Mouse (Mus musculus) heart, embryonic 10.5 days (tissue): ENCODE results near the gene Arl15. TPM values are rescaled to one million over a fixed set of nuclear protein-coding genes. Genes with fewer than 3 reads are reported as not detected.
A peak's percentile ranks its signal among the peaks of the same experiment; 100 is the strongest.

Source experiments
- DNase-seq: peaks from one replicate; pipeline ENCODE4 v3.0.0-alpha.2; 2017; ENCODE audit warnings: low spot score
- H3K27ac ChIP-seq: fragments of 300-500 bp; sonication (generic); 2 replicates; pipeline ENCODE4 v1.5.1; 2016; ENCODE audit warnings: mild to moderate bottlenecking
- H3K27me3 ChIP-seq: fragments of 300-500 bp; sonication (generic); 2 replicates; pipeline ENCODE4 v1.6.1; 2016; ENCODE audit warnings: mild to moderate bottlenecking; ENCODE audit not compliant: poor library complexity, insufficient read depth, severe bottlenecking
- H3K36me3 ChIP-seq: fragments of 300-500 bp; sonication (generic); 2 replicates; pipeline ENCODE4 v1.6.1; 2016; ENCODE audit warnings: mild to moderate bottlenecking, moderate library complexity
- H3K4me1 ChIP-seq: fragments of 300-500 bp; sonication (generic); 2 replicates; pipeline ENCODE4 v1.6.1; 2016; ENCODE audit warnings: mild to moderate bottlenecking
- H3K4me3 ChIP-seq: fragments of 300-500 bp; sonication (generic); 2 replicates; pipeline ENCODE4 v1.5.1; 2016; ENCODE audit warnings: mild to moderate bottlenecking, moderate library complexity
- H3K9me3 ChIP-seq: fragments of 300-500 bp; sonication (generic); 2 replicates; pipeline ENCODE4 v1.6.1; 2016; ENCODE audit warnings: mild to moderate bottlenecking, moderate library complexity
- WGBS: fragments of 180-500 bp; shearing (Covaris S2); methylation state at CpG from one replicate; pipeline ENCODE4 v1.1.7; 2016; 5-methylcytosine and 5-hydroxymethylcytosine counted together
- polyA plus RNA-seq: library from polyadenylated mRNA; unstranded; fragments of >200 nt; fragmentation: Nextera tagmentation; extraction: Ambion mirVana; gene quantifications from 2 replicates; pipeline ENCODE4 v1.2.1, GENCODE M21; 2016

Arl15 gene
- polyA plus RNA-seq, 1 experiment from 2014 or later: 8.9 TPM

DNA sequence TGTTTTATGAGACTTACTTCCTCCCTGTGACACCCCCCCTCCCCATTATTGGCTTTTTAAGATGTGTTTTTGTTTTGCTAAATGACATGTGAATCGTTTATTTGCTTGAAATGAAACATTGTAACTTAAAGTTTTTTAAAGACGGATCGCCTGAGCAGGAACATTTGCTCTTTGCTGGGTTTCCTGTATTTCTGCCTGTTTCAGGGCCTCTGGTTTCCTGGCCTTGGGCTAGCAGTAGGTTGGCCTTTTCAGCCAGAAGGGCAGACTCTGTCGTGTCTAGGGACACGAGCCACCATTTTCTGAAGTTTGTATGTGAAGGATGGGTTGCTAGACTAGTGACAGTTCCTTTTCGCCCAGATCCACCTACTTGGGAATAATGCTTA lies 18.3 kb downstream of the Arl15 start:
- Histone ChIP-seq H3K4me1 (peaks cover 32% of the 10 kb centered on the region), H3K27ac (0 out of 2 replicates have a peak overlapping the region, but pooled peaks have one; percentile 47), H3K36me3 (no peaks in the 10 kb centered on the region), H3K27me3 (no peaks in the 10 kb centered on the region), H3K4me3 (no peak overlapping the region), H3K9me3 (no peaks in the 10 kb centered on the region)
- WGBS: 60% methylated on average over 6 of the region's 6 CpGs
- no peak for DNase-seq

DNA sequence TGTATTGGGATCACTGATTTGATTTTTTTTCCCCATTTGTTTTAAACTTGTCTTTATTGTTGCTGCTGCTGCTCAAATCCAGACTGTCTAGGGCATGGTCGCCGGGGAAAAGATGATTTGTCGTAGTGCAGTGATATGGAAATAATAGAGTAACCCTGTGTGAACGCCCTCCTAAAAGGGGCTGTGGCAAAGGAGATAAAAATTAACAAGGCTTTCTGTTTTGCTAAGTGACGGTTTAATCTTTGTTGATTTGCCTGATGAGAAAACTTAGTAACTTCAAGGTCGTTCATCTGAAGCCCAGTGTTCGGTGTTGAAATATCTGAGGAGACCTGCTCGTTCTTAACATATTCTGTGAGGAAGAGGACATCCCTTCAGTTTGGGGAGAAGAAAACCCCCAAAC lies 19.8 kb downstream of the Arl15 start:
- no peak overlapping the region for H3K4me3 ChIP-seq
- H3K27me3 ChIP-seq: no peaks in the 10 kb centered on the region
- no peak overlapping the region for H3K27ac ChIP-seq
- no peak for DNase-seq
- no peaks in the 10 kb centered on the region for H3K9me3 ChIP-seq
- no peaks in the 10 kb centered on the region for H3K36me3 ChIP-seq
- peaks cover 32% of the 10 kb centered on the region for H3K4me1 ChIP-seq
- 53% methylated on average over 8 of the region's 8 CpGs for WGBS

DNA sequence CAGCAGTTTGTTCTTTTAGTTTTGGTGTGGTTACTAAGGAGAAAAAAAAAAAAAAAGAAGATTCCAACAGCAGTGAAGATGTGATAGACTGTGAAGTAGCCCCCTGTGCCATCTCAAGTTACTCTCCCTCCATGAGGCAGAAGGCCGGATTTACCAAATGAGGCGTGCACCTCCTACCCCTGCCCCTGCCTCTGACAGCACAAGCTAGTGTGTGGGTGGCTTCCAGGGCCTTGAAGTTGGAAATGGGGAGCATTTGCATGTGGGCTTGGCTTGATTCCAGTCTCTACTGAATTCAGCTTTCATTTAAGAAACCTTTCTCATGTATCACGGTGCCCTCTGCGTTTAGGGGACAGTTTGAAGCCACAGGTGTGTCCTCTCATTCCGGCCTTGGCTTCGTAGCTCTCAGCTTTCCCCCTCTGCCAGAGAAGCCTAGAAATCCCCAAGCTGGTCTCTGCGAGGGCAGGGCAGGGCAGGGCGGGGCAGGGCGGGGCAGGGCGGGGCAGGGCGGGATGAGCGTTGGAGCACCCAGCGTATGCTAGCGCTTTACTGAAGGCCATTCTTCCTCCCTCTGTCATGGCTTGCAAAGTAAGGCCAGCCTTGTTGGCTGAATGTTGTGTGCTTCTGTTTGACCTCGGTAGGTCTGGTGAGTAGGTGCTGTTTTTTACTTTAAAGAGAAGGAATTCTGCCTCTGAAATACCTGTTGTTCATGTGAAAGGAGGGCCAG lies 21.6 kb downstream of the Arl15 start:
- Histone ChIP-seq H3K4me1 (peaks cover 29% of the 10 kb centered on the region), H3K4me3 (no peak overlapping the region), H3K27me3 (no peaks in the 10 kb centered on the region), H3K27ac (no peak overlapping the region), H3K9me3 (no peaks in the 10 kb centered on the region), H3K36me3 (no peaks in the 10 kb centered on the region)
- no peak for DNase-seq
- WGBS: 32% methylated on average over 15 of the region's 15 CpGs

DNA sequence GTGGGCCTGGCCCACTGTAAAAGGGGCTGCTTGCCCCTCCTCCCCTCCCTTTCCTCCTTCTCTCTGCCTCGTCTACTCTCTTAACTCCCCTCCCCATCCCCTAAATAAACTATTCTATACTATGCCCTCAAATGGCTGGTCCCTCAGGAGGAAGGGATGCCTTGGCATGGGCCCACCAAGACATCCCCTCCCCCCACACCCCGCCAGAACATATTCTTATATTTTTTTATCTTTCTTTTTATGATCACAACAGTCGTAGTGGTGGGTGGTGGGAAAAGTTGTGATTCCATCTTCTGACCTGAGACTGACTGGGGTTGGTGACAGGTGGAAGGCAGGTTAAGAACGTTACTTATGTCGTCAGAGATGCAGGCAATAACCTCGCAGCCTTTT lies 22.1 kb downstream of the Arl15 start:
- Histone ChIP-seq H3K27ac (no peak overlapping the region), H3K4me1 (peaks cover 29% of the 10 kb centered on the region), H3K9me3 (no peaks in the 10 kb centered on the region), H3K36me3 (no peaks in the 10 kb centered on the region), H3K27me3 (no peaks in the 10 kb centered on the region), H3K4me3 (no peak overlapping the region)
- DNase-seq: no peak
- whole genome bisulfite sequencing: 75% methylated on average over 6 of the region's 6 CpGs

DNA sequence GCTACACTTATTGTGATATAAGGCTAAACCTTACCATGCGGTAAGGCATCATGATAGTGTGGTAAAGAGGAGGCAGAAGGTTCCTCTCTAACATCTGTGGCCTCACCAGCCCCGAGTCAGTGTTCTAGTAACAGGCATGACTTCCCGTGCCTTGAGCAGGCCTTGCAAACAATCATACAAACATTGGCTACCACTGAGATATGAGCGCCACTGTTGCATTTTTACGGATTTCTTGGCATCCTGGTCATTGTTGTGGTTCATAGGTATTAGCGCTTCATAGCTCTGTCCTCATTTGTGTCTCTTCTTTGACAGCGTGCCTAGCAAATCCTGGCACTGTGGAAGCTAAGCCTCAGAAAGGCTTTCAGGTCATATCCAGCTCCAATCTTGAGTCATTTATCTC lies 24.7 kb downstream of the Arl15 start:
- Histone ChIP-seq H3K4me1 (peaks cover 13% of the 10 kb centered on the region), H3K36me3 (no peaks in the 10 kb centered on the region), H3K9me3 (no peaks in the 10 kb centered on the region), H3K27ac (no peak overlapping the region), H3K27me3 (no peaks in the 10 kb centered on the region), H3K4me3 (no peak overlapping the region)
- DNase-seq: no peak
- WGBS: 87% methylated on average over 7 of the region's 7 CpGs

DNA sequence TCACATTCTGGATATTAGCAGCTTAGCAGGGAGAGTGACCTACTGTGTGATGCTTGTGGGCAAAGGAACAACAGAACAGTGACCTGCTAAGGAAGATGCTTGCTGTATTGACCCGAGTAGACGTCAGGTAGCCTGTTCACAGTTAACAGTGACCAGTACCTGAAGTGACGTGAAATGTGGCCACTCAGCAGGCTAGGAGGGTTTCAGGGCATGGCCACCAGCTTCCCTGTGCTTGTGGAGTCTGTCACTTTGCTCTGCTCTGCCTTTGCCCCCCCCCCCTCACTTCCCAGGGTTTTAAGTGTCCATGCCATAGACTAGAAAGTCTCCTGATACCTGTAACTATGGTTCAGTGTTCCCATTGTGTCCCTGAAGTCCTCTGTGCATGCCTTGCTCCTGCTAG lies 25.9 kb downstream of the Arl15 start:
- DNase-seq: no peak
- 78% methylated on average over 3 of the region's 3 CpGs for WGBS
- Histone ChIP-seq H3K9me3 (no peaks in the 10 kb centered on the region), H3K4me3 (no peak overlapping the region), H3K36me3 (no peaks in the 10 kb centered on the region), H3K27me3 (no peaks in the 10 kb centered on the region), H3K4me1 (peaks cover 12% of the 10 kb centered on the region), H3K27ac (no peak overlapping the region)

DNA sequence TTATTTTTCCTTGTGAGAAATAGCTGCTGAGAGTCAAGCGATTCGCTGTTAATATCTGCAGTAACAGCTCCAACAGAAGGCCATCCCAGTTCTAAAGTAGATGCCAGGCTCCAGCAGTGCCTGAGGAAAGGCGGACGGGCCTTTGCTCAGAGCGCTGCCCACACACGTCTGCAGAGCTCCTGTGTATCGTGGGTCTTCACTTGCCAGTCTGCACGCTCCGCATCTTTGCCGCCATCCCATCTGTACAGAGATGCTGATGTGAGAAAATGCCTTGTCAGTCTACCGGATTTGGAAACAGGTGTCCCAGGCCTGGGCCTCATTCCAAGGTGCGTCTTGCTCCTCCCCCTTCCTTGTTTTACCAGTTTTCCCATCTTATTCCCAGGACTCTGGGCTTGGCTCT lies 27.6 kb downstream of the Arl15 start:
- WGBS: 90% methylated on average over 12 of the region's 12 CpGs
- H3K27ac ChIP-seq: no peak overlapping the region
- no peaks in the 10 kb centered on the region for H3K27me3 ChIP-seq

DNA sequence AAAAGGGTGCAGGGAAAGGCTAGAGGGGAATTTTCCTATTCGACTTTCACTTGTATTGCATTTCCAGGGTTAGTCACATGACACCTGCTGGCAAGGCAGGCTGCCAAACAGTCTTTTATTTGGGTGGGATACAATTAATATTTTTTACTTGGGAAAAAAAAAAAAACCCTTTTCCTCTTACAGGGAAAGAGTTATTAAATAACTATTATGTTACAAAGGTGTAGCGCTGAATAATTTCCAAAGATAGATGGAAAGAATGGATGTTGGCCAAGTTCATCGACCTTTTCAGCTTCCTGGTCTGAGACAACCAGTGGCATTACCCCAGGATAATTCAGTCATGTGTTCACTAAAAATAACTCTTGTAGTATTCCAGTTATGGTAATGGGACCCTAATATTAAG lies 29.7 kb downstream of the Arl15 start:
- Histone ChIP-seq H3K27me3 (no peaks in the 10 kb centered on the region), H3K36me3 (no peaks in the 10 kb centered on the region), H3K27ac (no peak overlapping the region), H3K4me1 (peaks cover 4% of the 10 kb centered on the region; the same call in 1 of the 2 replicates), H3K9me3 (no peaks in the 10 kb centered on the region), H3K4me3 (no peak overlapping the region)
- DNase-seq: no peak
- WGBS: 88% methylated on average over 3 of the region's 3 CpGs

More for the DNA sequence above, 27.6 kb downstream of the Arl15 start:
- Histone ChIP-seq H3K9me3 (no peaks in the 10 kb centered on the region), H3K4me1 (0 out of 2 replicates have a peak, but pooled peaks cover under 1% of the 10 kb centered on the region), H3K4me3 (no peak overlapping the region), H3K36me3 (no peaks in the 10 kb centered on the region)
- DNase-seq: no peak

DNA sequence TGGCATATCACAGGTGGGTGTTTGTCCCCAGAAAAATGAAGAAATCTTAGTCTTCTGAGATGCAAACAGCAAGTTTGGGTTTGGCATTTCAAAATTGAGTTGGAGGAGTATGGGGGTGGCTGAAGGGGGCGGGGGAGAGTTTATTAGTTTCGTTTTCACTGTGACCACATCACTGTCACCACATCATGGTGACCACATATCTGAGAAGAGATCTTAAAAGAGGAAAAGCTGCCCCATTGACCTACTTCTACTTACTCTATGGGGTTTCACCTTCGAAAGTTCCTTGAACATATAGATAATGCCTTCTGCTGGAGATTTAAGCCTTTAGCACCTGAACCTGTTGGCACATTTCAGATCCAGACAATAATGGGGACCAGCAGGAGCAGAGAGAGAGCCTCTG lies 34.3 kb downstream of the Arl15 start:
- H3K9me3 ChIP-seq: no peaks in the 10 kb centered on the region
- no peaks in the 10 kb centered on the region for H3K27me3 ChIP-seq
- WGBS: 89% methylated on average over 3 of the region's 3 CpGs

DNA sequence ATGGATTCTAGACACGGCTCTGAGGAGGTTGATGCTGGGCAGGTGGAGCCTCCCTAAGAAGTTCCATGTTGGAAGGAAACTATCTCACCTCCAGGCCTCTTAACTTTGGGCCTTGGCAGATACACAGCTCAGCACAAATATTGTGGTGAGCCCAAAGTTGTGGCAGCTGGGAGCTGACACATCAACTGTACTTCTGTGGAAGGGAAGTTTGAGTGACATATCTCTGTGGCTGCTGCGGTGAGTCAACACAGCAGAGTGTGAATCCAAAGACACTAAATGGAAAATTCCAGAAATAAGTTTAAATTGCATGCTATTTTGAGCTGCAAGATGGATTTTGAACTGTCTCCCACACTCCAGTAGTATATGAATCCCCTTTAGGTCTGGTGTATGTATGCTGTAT lies 34.8 kb downstream of the Arl15 start:
- no peak for DNase-seq
- no peaks in the 10 kb centered on the region for H3K27me3 ChIP-seq
- H3K9me3 ChIP-seq: no peaks in the 10 kb centered on the region
- H3K27ac ChIP-seq: no peak overlapping the region
- 0 out of 2 replicates have a peak, but pooled peaks cover 2% of the 10 kb centered on the region for H3K36me3 ChIP-seq
- WGBS: 68% methylated on average over 2 of the region's 2 CpGs
- peaks cover 10% of the 10 kb centered on the region; the same call in 1 of the 2 replicates for H3K4me1 ChIP-seq
- H3K4me3 ChIP-seq: no peak overlapping the region

More for the DNA sequence above, 34.3 kb downstream of the Arl15 start:
- H3K4me1 ChIP-seq: peaks cover 7% of the 10 kb centered on the region; the same call in 1 of the 2 replicates
- 0 out of 2 replicates have a peak, but pooled peaks cover 2% of the 10 kb centered on the region for H3K36me3 ChIP-seq
- H3K27ac ChIP-seq: no peak overlapping the region
- no peak overlapping the region for H3K4me3 ChIP-seq
- DNase-seq: no peak

DNA sequence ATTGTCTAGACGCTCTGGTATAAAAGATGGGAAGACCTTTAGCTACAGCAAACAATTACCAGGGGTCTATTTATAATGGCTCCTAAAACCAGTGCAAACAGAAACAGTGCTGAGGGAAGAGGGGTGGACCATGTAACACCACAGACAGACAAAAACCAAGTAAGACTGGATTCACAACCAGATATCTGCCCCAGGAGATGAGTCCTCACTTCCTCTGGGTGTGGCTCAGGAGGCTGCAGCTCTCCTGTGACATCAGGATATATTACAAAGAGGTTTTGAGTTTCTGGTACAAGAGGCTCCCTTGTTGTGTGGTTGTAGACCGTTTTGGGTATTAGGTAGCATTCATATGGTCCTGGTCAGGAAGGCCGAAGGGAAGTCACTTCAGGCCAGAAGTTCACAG lies 36.5 kb downstream of the Arl15 start:
- no peaks in the 10 kb centered on the region for H3K27me3 ChIP-seq
- no peaks in the 10 kb centered on the region for H3K9me3 ChIP-seq
- WGBS: 85% methylated on average over 3 of the region's 3 CpGs
- no peak for DNase-seq
- H3K27ac ChIP-seq: no peak overlapping the region
- H3K36me3 ChIP-seq: 0 out of 2 replicates have a peak, but pooled peaks cover 2% of the 10 kb centered on the region
- H3K4me1 ChIP-seq: peaks cover 13% of the 10 kb centered on the region; the same call in 1 of the 2 replicates
- H3K4me3 ChIP-seq: no peak overlapping the region

DNA sequence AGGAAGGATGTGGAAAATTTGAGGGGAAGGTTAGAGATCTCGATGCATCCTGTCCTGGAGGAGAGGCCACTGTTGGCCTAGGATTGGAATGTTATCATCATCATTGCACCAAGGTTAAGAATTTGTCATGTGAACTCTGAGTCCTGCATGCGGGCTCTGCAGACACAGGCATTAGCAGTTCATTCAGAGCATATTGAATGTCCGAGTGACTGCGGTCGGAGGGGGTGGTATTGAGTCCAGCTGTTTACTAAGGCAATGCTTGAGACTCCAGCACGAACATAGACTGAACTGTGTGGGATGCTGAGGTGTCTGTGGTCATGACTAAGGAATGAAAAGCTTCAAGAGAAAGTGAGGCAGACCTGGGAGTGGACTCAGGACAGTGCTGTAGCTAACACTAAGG lies 38.6 kb downstream of the Arl15 start:
- WGBS: 90% methylated on average over 6 of the region's 6 CpGs
- Histone ChIP-seq H3K36me3 (0 out of 2 replicates have a peak, but pooled peaks cover 2% of the 10 kb centered on the region), H3K9me3 (no peaks in the 10 kb centered on the region), H3K27ac (no peak overlapping the region), H3K4me3 (no peak overlapping the region), H3K27me3 (no peaks in the 10 kb centered on the region), H3K4me1 (peaks cover 13% of the 10 kb centered on the region; the same call in 1 of the 2 replicates)
- DNase-seq: no peak

DNA sequence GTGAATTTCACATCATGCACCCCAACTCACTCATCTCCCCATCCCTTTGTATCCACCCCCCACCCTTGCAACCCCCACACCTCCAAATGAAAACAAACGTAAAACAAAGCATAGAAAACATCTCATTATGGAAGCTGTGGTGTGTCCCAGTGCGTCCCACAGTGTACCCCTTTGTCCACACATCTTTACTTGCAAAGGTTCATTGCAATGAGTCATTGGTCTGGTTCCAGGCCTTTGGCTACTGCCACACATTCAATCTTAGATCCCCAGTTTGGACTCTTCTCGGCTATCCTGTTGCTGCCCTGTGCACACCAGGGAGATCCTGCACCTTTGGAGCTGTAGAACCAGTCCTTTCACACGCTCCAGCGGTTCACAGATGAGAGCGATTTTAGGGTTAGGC lies 41.6 kb downstream of the Arl15 start:
- no peaks in the 10 kb centered on the region for H3K27me3 ChIP-seq
- WGBS: 90% methylated on average over 6 of the region's 6 CpGs
- H3K4me3 ChIP-seq: no peak overlapping the region
- no peak for DNase-seq
- no peak overlapping the region for H3K27ac ChIP-seq
- no peaks in the 10 kb centered on the region for H3K9me3 ChIP-seq
- H3K36me3 ChIP-seq: 0 out of 2 replicates have a peak, but pooled peaks cover 8% of the 10 kb centered on the region
- H3K4me1 ChIP-seq: 0 out of 2 replicates have a peak, but pooled peaks cover 6% of the 10 kb centered on the region
